Mouse (Mus musculus) liver, embryonic 16.5 days (tissue): ENCODE data around the gene Man2b1. TPM values are rescaled to one million over a fixed set of nuclear protein-coding genes. Genes with fewer than 3 reads are reported as not detected.
"Not testable (repeated sequence)": the region's sequence is repeated elsewhere in the genome, so short reads cannot be mapped to it uniquely, and the experiment has no call there.

Experiments used
- ATAC-seq: fragments of 200-750 bp; cut with Nextera tagmentation; 2 replicates; pipeline ENCODE4 v1.8.0; 2017; ENCODE audit warnings: low read depth, mild to moderate bottlenecking, moderate number of reproducible peaks, moderate library complexity
- H3K27ac ChIP-seq: fragments of 300-500 bp; sonication (generic); 2 replicates; pipeline ENCODE4 v1.5.1; 2014; ENCODE audit warnings: mild to moderate bottlenecking, low read length
- H3K27me3 ChIP-seq: fragments of 300-500 bp; sonication (generic); 2 replicates; pipeline ENCODE4 v1.6.1; 2014; ENCODE audit warnings: low read depth, low read length, mixed read lengths; ENCODE audit not compliant: control insufficient read depth, insufficient read depth
- H3K36me3 ChIP-seq: fragments of 300-500 bp; sonication (generic); 2 replicates; pipeline ENCODE4 v1.6.1; 2014; ENCODE audit warnings: mild to moderate bottlenecking; ENCODE audit not compliant: control insufficient read depth, insufficient read depth
- H3K4me1 ChIP-seq: fragments of 300-500 bp; sonication (generic); 2 replicates; pipeline ENCODE4 v1.6.1; 2014; ENCODE audit warnings: low read depth, low read length, mixed read lengths; ENCODE audit not compliant: control insufficient read depth
- H3K4me2 ChIP-seq: fragments of 300-500 bp; sonication (generic); 2 replicates; pipeline ENCODE4 v1.6.1; 2014; ENCODE audit warnings: low read depth, low read length, mixed read lengths
- H3K4me3 ChIP-seq: fragments of 300-500 bp; sonication (generic); 2 replicates; pipeline ENCODE4 v1.5.1; 2014; ENCODE audit warnings: low read depth, mild to moderate bottlenecking, low read length
- H3K9ac ChIP-seq: fragments of 300-500 bp; sonication (generic); 2 replicates; pipeline ENCODE4 v1.6.1; 2014; ENCODE audit warnings: low read depth, low read length
- H3K9me3 ChIP-seq: fragments of 300-500 bp; sonication (generic); replicated peaks from 2 replicates; pipeline ENCODE4 v1.6.1; 2016; ENCODE audit warnings: low read length; ENCODE audit not compliant: control insufficient read depth
- WGBS: fragments of 180-500 bp; shearing (Covaris S2); extraction: QIAGEN DNeasy Blood & Tissue Kit; methylation state at CpG from one replicate; pipeline ENCODE4 v1.1.7; 2014; ENCODE audit not compliant: insufficient replicate concordance; 5-methylcytosine and 5-hydroxymethylcytosine counted together
- microRNA-seq: library from miRNA; unstranded; fragments of <30 nt; microRNA quantifications from one replicate; pipeline ENCODE4, GENCODE M21; 2016
- polyA plus RNA-seq: library from polyadenylated mRNA; unstranded; fragments of >200 nt; fragmentation: Nextera tagmentation; extraction: Ambion mirVana; gene quantifications from 2 replicates; pipeline ENCODE4 v1.2.1, GENCODE M21; 2015

The Man2b1 gene
- polyA plus RNA-seq, 1 experiment from 2014 or later: 44.4 TPM

DNA sequence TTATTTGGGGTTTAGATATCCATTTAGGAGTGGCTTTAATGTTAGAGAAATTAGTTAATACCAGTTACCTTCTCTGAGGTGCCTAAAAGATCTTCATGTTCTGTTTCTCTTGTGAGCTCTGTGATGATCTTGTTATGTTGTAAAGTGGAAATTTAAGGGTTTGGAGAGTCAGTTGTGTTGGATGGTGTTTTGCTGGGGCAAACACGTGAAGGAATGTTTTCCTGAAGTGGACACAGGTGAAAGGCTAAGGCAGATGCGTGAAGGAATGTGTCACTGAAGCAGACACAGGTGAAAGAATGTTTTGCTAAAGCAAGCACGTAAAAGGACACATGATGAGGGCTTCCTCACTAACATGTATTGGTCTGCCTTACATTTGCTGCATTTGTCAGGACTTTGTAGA, 39.9 kb downstream of the Man2b1 start, which contains the start of gene Zfp791:
TSS of gene Zfp791 (minus strand) at position 101 of the 400 bp plus-strand sequence.
- Histone ChIP-seq H3K27ac (no peak within 1 kb of the TSS), H3K4me1 (no peaks in the 10 kb centered on the region), H3K4me2 (no peak within 1 kb of the TSS), H3K4me3 (no peak within 1 kb of the TSS), H3K27me3 (peaks cover 3% of the 10 kb centered on the region; the same call in 1 of the 2 replicates), H3K36me3 (no peaks in the 10 kb centered on the region), H3K9me3 (no peaks in the 10 kb centered on the region), H3K9ac (no peak within 1 kb of the TSS)
- 62% methylated on average over 3 of the region's 3 CpGs for WGBS
- no peak for ATAC-seq

DNA sequence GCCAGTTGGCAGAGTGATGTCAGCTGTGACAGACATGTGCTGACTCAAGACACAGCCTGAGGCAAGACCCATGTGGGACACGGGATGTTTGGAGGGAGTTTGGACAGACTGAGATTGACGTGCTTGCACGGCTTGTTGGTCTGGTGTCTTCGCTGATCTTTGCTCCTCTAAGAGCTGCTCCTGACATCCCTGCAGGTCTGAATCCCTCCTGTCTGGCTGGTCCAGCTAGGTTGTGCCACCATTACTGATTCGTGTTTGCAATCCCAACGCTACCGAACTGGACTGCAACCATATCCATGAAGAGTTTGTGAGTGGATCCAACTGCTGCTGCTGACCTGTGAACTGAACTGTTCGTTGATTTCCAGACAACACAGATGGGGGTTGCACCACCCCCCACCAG, 40.6 kb downstream of the Man2b1 start:
- H3K4me2 ChIP-seq: no peak overlapping the region
- H3K9ac ChIP-seq: no peak overlapping the region
- no peaks in the 10 kb centered on the region for H3K4me1 ChIP-seq
- no peak overlapping the region for H3K27ac ChIP-seq
- no peak overlapping the region for H3K4me3 ChIP-seq
- WGBS: 80% methylated on average over 8 of the region's 8 CpGs
- H3K9me3 ChIP-seq: no peaks in the 10 kb centered on the region
- H3K36me3 ChIP-seq: no peaks in the 10 kb centered on the region
- peaks cover 3% of the 10 kb centered on the region; the same call in 1 of the 2 replicates for H3K27me3 ChIP-seq
- ATAC-seq: no peak

DNA sequence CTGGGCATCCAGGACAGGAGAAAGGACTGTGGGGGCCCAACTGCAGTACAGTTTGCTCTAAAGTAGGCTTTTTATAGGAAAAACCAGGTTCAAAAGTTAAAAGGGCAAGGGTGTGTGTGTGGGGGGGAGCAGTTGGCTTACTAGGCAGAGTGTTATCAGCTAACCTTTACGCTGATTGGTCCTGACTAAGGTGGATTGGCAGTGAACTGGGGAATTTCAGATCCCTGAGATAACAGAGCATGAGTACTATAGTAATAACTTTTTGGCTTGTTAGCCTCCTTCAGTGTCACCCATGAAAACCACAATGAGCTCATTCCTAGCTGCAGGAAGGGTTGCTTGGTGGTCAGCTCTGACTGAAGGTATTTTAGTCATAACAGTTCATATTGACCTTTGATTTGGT, 49.3 kb downstream of the Man2b1 start:
- Histone ChIP-seq H3K4me1 (no peaks in the 10 kb centered on the region; the same call in 1 of the 2 replicates), H3K9ac (no peak overlapping the region), H3K27me3 (no peaks in the 10 kb centered on the region), H3K4me3 (no peak overlapping the region), H3K9me3 (no peaks in the 10 kb centered on the region; the same call in 1 of the 2 replicates), H3K27ac (no peak overlapping the region), H3K4me2 (no peak overlapping the region), H3K36me3 (no peaks in the 10 kb centered on the region)
- ATAC-seq: peak; percentile 24; the same call in 1 of the 2 replicates
- 44% methylated on average over 1 of the region's 1 CpGs for WGBS

DNA sequence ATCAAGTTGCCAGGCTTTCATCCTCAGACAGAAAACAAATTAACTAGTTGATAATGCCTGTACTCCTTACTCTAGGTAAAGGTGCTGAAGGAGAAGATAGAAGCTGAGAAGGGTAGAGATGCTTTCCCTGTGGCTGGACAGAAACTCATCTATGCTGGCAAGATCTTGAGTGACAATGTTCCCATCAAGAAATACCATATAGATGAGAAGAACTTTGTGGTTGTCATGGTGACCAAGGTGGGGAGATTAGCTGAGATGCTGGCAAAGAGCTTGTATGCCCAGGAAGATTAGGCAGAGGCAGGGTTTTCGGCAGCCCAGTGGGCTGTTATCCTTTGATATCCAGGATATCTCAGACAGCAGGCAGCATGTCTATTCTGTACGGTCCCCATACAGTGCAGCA, 52.6 kb downstream of the Man2b1 start:
- not testable (repeated sequence) for H3K4me1 ChIP-seq, H3K9me3 ChIP-seq, H3K27ac ChIP-seq, H3K27me3 ChIP-seq, ATAC-seq, H3K36me3 ChIP-seq, H3K4me2 ChIP-seq, H3K9ac ChIP-seq, H3K4me3 ChIP-seq
- WGBS: 65% methylated on average over 2 of the region's 2 CpGs

DNA sequence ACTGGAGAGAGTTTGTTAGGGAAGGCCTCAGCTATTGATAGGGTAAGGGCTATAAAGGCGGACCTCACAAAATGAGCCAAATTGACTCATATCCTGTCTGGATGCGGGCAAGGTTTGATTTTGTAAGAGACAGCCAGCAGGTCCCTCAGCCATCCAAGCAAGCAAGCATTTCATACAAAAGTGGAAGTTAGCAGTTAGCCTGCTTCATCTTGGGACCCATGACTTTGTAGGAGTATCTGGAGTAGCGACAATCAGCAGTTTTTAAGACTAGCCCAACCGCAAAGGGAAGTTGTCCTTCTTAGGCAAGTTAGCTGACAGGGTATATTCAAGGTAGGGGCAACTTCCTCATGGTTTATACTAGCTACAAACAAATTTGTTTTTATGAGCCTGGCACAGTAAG, 59.4 kb downstream of the Man2b1 start:
- Histone ChIP-seq H3K4me1 (no peaks in the 10 kb centered on the region), H3K4me3 (no peak overlapping the region), H3K9ac (no peak overlapping the region), H3K27ac (peak overlapping the region; percentile 37), H3K4me2 (no peak overlapping the region), H3K27me3 (no peaks in the 10 kb centered on the region), H3K9me3 (no peaks in the 10 kb centered on the region; the same call in 1 of the 2 replicates), H3K36me3 (no peaks in the 10 kb centered on the region)
- WGBS: 53% methylated on average over 4 of the region's 4 CpGs
- no peak for ATAC-seq

Small RNA genes within 50 kb of the gene (microRNA-seq; reads per million reads assigned to microRNA genes)
- 8.4 reads per million, percentile 24 among the genes with 10 or more reads in this experiment for gene Gm23388
- gene Mir7070: 1.5 reads per million

Other genes starting within 250 kb of the Man2b1 start
- 294 and 307 TPM in 2 replicates for gene Rad23a, start 242.6 kb upstream of the Man2b1 start, polyA plus RNA-seq
- gene Calr, start 236.3 kb upstream of the Man2b1 start, polyA plus RNA-seq: 473 and 480 TPM in 2 replicates
- gene Farsa, start 226.3 kb upstream of the Man2b1 start, polyA plus RNA-seq: 52.7 and 53.1 TPM in 2 replicates
- gene Syce2, start 211.2 kb upstream of the Man2b1 start, polyA plus RNA-seq: 41.2 and 47.8 TPM in 2 replicates
- 65.7 and 73.0 TPM in 2 replicates for gene Gcdh, start 189.3 kb upstream of the Man2b1 start, polyA plus RNA-seq
- 394 and 409 TPM in 2 replicates for gene Klf1, start 181.3 kb upstream of the Man2b1 start, polyA plus RNA-seq
- 12.5 and 13.6 TPM in 2 replicates for gene Dnase2a, start 174.7 kb upstream of the Man2b1 start, polyA plus RNA-seq
- 0.09 and 0.15 TPM in 2 replicates for gene Mast1, start 145.9 kb upstream of the Man2b1 start, polyA plus RNA-seq
- 0.20 and 0.44 TPM in 2 replicates for gene Rtbdn, start 136.3 kb upstream of the Man2b1 start, polyA plus RNA-seq
- gene Gm49661, start 113.8 kb upstream of the Man2b1 start, polyA plus RNA-seq: 0.45 and 1.4 TPM in 2 replicates
- gene Prdx2, start 113.7 kb upstream of the Man2b1 start, polyA plus RNA-seq: 1,724 and 1,773 TPM in 2 replicates
- 91.6 and 98.1 TPM in 2 replicates for gene Rnaseh2a, start 113.5 kb upstream of the Man2b1 start, polyA plus RNA-seq
- gene Junb, start 104.6 kb upstream of the Man2b1 start, polyA plus RNA-seq: 10.6 and 16.5 TPM in 2 replicates
- 8.5 and 9.5 TPM in 2 replicates for gene Hook2, start 92.7 kb upstream of the Man2b1 start, polyA plus RNA-seq
- not detected in 2 replicates for gene Best2, start 68.7 kb upstream of the Man2b1 start, polyA plus RNA-seq
- gene Asna1, start 58.0 kb upstream of the Man2b1 start, polyA plus RNA-seq: 48.6 and 55.8 TPM in 2 replicates
- 49.2 and 50.0 TPM in 2 replicates for gene Trir, start 56.4 kb upstream of the Man2b1 start, polyA plus RNA-seq
- 17.7 and 17.8 TPM in 2 replicates for gene Tnpo2, start 46.4 kb upstream of the Man2b1 start, polyA plus RNA-seq
- gene Fbxw9, start 23.2 kb upstream of the Man2b1 start, polyA plus RNA-seq: 10.3 and 10.4 TPM in 2 replicates
- gene Gm5741, start 15.3 kb upstream of the Man2b1 start, polyA plus RNA-seq: not detected in 2 replicates
- gene Dhps, start 11.5 kb upstream of the Man2b1 start, polyA plus RNA-seq: 23.5 and 25.7 TPM in 2 replicates
- gene Wdr83os, start 2.5 kb upstream of the Man2b1 start, polyA plus RNA-seq: 56.0 and 58.2 TPM in 2 replicates
- gene Wdr83, start 2.0 kb upstream of the Man2b1 start, polyA plus RNA-seq: 22.0 and 23.6 TPM in 2 replicates
- gene Zfp791, start 39.8 kb downstream of the Man2b1 start, polyA plus RNA-seq: 2.6 and 3.4 TPM in 2 replicates
- not detected in 2 replicates for gene Cks1brt, start 68.7 kb downstream of the Man2b1 start, polyA plus RNA-seq
- not detected in 2 replicates for gene Olfr371, start 142.7 kb downstream of the Man2b1 start, polyA plus RNA-seq
- gene Orc6, start 216.4 kb downstream of the Man2b1 start, polyA plus RNA-seq: 68.3 and 78.3 TPM in 2 replicates
- gene Vps35, start 216.5 kb downstream of the Man2b1 start, polyA plus RNA-seq: 88.1 and 93.8 TPM in 2 replicates